Mouse (Mus musculus): ENCODE data around the gene Gm1110. TPM values are rescaled to one million over a fixed set of nuclear protein-coding genes. Genes with fewer than 3 reads are reported as not detected.
"Not testable (repeated sequence)": the region's sequence is repeated elsewhere in the genome, so short reads cannot be mapped to it uniquely, and the experiment has no call there.

Gene Gm1110
- polyA plus RNA-seq (2012; rRNA removed), result not detected in 2 replicates

DNA sequence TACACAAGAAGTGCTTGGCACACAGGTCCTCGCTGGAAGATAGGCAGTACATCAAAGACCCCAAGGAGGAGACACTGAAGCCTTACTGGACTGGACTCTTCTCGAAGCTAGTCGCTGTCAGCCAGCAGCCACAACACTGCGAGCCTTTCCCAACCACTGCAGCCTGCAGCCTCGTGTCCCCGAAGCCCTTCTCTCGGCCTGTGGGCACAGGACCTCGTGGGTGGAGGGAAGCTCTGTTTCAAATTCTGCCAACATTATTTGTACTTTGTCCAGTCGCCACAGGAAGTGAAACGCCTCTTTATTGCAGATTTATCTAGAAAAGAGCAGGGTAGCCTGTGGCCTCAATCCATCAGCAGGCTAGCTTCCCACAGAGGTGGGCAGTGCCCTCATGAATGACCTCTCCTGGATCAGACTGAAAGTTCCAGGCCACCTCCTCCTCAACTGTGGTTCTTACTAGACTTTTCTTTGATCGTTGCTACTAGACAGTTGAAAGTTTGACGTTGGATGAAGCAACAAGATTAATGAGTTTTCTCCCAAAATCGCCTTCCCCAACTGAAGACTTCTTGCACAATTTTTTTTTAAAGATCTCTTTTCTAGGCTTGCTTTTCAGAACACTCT is at the start of gene Gm1110:
Gene Gm1110 (minus strand): TSS at position 203 of the 618 bp plus-strand sequence.
- no peak for DNase-seq (ENCODE audit: extremely low spot score in 1 of 2, low spot score in 1 of 2)

DNA sequence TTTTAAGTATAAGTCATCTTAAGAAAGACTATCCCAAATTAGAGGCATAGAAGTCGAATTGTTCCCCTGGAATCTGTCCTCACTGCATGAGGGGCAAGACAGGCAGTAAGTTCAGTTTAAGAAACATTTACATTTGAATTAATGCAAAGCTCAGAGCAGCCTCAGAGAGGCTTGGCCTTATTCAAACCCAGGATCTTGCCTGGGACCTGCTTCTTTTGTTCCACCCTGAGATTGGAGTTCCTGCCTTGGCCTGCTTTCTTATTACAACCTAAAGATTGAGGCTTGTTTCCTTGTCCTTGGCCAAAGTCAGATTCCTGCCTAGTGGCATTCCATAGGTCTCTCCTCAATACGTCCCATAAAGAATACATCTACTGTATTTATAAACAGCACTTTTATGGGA is 24.9 kb upstream of the Gm1110 start:
- no peak for DNase-seq (ENCODE audit: extremely low spot score in 1 of 2, low spot score in 1 of 2)

DNA sequence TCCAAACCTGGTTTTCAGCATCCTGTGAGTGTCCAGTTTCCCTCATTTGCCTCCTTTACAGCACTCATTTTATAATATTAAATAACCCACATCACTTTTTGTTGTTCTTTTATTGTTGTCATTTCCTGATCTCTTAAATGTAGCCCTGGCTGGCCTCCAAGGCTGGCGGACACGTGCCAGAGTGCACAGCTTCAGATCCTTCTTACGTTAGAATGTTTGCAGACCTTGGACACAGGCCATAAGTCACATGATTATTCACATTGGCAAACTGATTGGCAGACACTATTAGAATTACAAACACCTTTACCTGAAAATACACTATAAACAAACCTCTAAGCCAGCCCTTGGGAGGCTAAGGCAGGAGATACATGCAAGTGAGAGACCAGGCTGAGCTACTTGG is 1.2 kb upstream of the Gm1110 start:
- no peak for DNase-seq (ENCODE audit: extremely low spot score in 1 of 2, low spot score in 1 of 2)

DNA sequence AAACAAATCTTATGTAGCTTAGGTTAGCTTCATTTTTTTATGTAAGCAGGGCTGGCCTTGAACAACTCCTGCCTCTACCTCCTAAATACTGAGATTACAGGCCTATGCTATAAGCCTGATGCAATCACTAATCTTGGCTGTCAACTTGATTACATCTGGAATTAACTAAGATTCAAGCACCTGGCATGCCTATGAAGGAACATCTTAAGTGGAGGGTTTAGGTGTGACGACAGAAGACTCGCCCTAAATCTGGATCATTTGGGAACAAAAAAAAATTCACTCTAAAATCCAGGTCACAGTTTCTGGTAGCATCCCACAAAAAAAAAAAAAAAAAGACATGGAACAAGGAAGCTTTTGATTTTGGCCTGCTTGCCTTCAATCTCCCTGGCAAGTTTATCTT is 3.1 kb downstream of the Gm1110 start:
- DNase-seq (ENCODE audit: extremely low spot score in 1 of 2, low spot score in 1 of 2), result no peak

DNA sequence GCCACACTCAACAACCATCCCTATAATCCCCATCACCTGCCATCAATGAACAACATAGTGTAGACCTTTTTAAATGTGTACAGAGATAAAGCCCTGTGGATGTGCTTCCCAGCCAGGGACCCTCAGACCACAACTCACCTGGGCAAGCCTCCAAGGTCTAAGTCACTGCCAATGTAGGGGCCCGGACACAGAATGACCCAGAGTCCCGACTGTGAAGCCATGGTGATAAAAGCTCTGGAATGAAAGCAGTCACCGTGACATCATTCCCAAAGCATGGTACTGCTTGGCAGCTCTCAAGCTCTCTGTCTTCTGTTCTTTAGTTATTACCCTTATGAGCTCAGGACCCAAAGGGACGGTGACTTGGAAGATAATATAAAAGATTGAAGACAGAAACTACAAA is 9.8 kb downstream of the Gm1110 start:
- no peak for DNase-seq (ENCODE audit: extremely low spot score in 1 of 2, low spot score in 1 of 2)

DNA sequence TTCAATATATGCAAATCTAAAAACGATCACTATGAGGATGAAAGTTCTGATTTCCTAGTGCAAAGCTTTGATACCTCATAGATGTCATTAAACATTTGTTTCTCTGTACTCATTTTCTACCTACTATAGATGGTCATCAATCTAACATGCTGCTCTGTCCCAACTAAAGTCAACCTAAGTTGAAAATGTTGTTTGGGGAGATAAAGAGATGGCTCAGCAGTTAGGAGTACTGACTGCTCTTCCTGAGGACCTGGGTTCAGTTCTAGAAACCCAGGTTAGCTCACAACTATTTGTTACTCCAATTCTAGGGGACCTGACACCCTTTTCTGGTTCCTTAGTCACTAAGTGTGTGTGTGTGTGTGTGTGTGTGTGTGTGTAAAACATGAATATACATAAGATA is 11.7 kb downstream of the Gm1110 start:
- no peak for DNase-seq (ENCODE audit: extremely low spot score in 1 of 2, low spot score in 1 of 2)

DNA sequence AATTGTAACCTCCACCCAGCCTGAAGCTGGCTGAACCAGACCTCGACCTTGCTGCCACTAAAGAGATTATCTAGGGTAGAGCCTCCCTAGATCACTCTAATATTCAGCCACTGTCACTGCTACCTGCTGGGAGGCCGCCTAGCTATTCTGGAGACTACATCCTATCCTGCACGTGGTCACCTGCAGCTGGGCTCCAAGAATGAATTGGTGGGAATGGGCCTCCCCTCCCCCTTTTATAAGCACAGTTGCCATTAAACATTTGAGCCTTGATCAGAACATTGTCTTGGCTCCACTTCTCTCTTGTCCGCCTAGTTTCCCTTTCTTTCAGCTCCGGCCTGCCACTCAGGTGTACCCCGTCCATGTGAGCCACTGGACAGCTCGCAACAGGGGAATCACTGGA is 53.1 kb downstream of the Gm1110 start:
- not testable (repeated sequence) for DNase-seq (ENCODE audit: extremely low spot score in 1 of 2, low spot score in 1 of 2)

DNA sequence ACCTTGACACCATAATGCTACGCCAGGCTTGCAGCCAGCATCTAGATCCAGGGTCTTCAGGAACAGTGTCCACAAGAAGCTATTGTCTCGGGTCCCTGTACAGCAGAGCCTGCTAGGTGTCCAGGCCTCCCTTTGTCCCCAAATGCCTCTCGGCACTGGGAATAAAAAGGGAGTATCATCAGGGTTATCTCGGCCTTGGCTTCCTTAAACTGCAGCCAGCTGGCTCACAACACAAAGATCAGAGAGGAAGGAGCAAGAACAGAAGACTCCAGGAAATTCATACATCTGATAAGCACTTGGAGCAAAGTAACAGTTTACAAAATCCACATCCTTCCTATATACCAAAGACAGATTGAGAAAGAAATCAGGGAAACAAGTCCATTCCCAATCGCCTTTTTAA is 62.2 kb downstream of the Gm1110 start, which contains the start of gene Glb1l3:
Gene Glb1l3 (minus strand): TSS at position 140 of the 400 bp plus-strand sequence.
- no peak for DNase-seq (ENCODE audit: extremely low spot score in 1 of 2, low spot score in 1 of 2)

DNA sequence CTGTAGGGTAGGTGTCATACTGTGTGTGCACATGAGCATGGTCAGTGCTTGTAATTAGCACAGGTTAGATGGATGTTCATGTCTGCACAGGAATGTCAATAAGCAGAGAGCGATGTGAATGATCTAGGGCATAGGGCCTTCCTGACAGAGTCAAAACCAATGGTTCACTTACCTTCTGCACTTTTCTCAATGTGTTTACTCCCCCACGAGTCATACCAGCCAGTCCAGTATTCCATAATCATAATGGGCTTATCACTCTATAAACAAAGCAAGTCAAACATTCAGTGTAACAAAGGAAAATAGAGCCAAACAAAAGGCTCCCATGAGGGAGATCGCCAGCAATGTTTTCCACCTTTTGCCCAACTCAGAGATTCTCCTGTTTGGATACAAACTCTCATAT is 91.8 kb downstream of the Gm1110 start:
- no peak for DNase-seq (ENCODE audit: extremely low spot score in 1 of 2, low spot score in 1 of 2)

Other genes starting within 250 kb of the Gm1110 start
- gene B3gat1, start 189.4 kb downstream of the Gm1110 start, polyA plus RNA-seq (2012; rRNA removed), result 192 and 233 TPM in 2 replicates
- gene Glb1l2, start 116.6 kb downstream of the Gm1110 start, polyA plus RNA-seq (2012; rRNA removed), result 0.72 and 0.82 TPM in 2 replicates
- gene Glb1l3, start 62.2 kb downstream of the Gm1110 start, polyA plus RNA-seq (2012; rRNA removed), result 0.06 TPM in 2 replicates
- 37.4 and 44.3 TPM in 2 replicates for gene Acad8, start 76.5 kb upstream of the Gm1110 start, polyA plus RNA-seq (2012; rRNA removed)
- 78.0 and 78.2 TPM in 2 replicates for gene Thyn1, start 76.6 kb upstream of the Gm1110 start, polyA plus RNA-seq (2012; rRNA removed)
- gene Vps26b, start 107.0 kb upstream of the Gm1110 start, polyA plus RNA-seq (2012; rRNA removed), result 67.4 and 74.9 TPM in 2 replicates
- gene Ncapd3, start 107.1 kb upstream of the Gm1110 start, polyA plus RNA-seq (2012; rRNA removed), result 36.5 and 40.5 TPM in 2 replicates
- gene Jam3, start 232.3 kb upstream of the Gm1110 start, polyA plus RNA-seq (2012; rRNA removed), result 44.5 and 49.8 TPM in 2 replicates